Mouse (Mus musculus): ENCODE measurements at regions not wholly inside any gene's neighbourhood (a gene's known extent, or its start where the extent isn't known, plus 50 kb on each side); places are given as distances from the start of the nearest gene placed in this dataset.

GRCm38 (mm10) chr10:43709278-43710033, 131.4 kb downstream of the Cd24a start:
- Histone ChIP-seq H3K4me1 (ENCODE audit: insufficient read depth, low read depth, low read length) (peaks cover 7% of the 10 kb centered on the region; the same call in 1 of the 2 replicates), H3K27me3 (ENCODE audit: insufficient read depth, low read length) (no peaks in the 10 kb centered on the region), H3K36me3 (replicated peaks) (no peaks in the 10 kb centered on the region), H3K9me3 (replicated peaks) (no peaks in the 10 kb centered on the region), H3K4me3 (ENCODE audit: low read depth, low read length) (no peak overlapping the region)
- no peak for DNase-seq (ENCODE audit: low spot score)
- ATAC-seq (ENCODE audit: extremely low read depth, insufficient number of reproducible peaks, low FRiP score, poor library complexity, severe bottlenecking) = no peak
- TF ChIP-seq GATA2 (IDR thresholded peaks at IDR 0.05; ENCODE audit: borderline replicate concordance, low read depth, low read length) (no peak), GATA1 (IDR thresholded peaks at IDR 0.05; ENCODE audit: borderline replicate concordance, low read length) (no peak), CTCF (IDR thresholded peaks at IDR 0.05; ENCODE audit: low read depth, low read length) (no peak), TAL1 (conservative IDR thresholded peaks at IDR 0.05; ENCODE audit: low read depth, low read length) (no peak), POLR2AphosphoS5 (IDR thresholded peaks at IDR 0.05; ENCODE audit: insufficient replicate concordance, low read depth, low read length) (no peak)

DNA sequence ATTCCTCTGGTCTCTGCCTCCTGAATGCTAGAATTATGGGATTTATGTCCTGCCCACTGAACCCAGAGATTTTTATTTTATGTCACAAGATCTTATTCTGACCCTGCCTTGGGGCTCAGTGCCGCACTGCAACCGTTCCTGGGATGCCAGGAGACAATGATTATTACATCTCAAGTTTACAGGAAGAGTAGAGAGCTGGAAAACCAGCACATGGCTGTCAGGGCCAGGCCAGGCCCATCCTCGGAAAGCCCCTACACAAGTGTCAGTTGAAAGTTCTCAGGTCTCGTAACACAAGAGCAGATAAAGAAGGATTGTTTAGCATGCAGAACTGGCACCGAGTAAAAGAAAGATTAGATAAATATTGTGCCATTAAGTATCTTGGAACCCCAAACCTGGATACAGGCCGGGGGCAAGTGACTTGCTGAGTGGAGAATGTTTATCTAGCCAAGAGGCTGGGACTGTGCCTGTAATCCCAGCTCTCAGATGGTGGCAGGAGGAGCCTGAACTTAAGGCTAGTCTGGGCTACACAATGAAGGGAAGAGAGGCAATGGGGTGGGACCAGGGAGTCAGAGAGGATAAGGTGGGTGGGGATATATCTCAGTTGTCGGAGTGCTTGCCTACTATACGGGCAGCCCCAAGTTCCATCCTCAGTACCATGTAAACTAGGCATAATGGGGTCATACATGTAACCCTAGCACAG, 132.3 kb downstream of the Cd24a start:
- Histone ChIP-seq H3K36me3 (replicated peaks) (no peaks in the 10 kb centered on the region), H3K27me3 (ENCODE audit: insufficient read depth, low read length) (no peaks in the 10 kb centered on the region), H3K4me1 (ENCODE audit: insufficient read depth, low read depth, low read length) (peaks cover 7% of the 10 kb centered on the region; the same call in 1 of the 2 replicates), H3K4me3 (ENCODE audit: low read depth, low read length) (no peak overlapping the region), H3K9me3 (replicated peaks) (no peaks in the 10 kb centered on the region)
- DNase-seq (ENCODE audit: low spot score) (no peak), ATAC-seq (ENCODE audit: extremely low read depth, insufficient number of reproducible peaks, low FRiP score, poor library complexity, severe bottlenecking) (no peak)
- TF ChIP-seq CTCF (IDR thresholded peaks at IDR 0.05; ENCODE audit: low read depth, low read length) (no peak), POLR2AphosphoS5 (IDR thresholded peaks at IDR 0.05; ENCODE audit: insufficient replicate concordance, low read depth, low read length) (no peak), TAL1 (conservative IDR thresholded peaks at IDR 0.05; ENCODE audit: low read depth, low read length) (no peak), GATA1 (IDR thresholded peaks at IDR 0.05; ENCODE audit: borderline replicate concordance, low read length) (no peak)

DNA sequence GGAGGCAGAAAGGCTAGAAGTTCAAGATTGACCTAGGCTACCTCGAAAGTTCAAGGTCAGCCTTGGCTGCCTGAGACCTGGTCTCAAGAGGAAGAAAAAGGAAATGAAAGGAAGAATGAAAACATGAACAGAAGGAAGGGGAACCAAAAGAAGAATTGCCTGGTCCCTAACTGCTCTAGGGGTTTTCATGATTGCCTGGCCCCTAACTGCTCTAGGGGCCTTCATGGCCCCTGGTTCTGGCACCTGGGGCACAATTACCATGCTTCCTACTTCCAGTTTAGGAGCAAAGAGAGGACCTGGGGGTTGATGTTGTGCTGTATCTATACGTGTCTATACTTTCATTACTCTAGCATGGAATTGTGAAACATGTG, 132.8 kb downstream of the Cd24a start:
- H3K9me3 ChIP-seq (replicated peaks) = no peaks in the 10 kb centered on the region
- no peak for TF ChIP-seq TAL1 (conservative IDR thresholded peaks at IDR 0.05; ENCODE audit: low read depth, low read length)
- TF ChIP-seq GATA2 (IDR thresholded peaks at IDR 0.05; ENCODE audit: borderline replicate concordance, low read depth, low read length) = no peak
- no peak for TF ChIP-seq POLR2AphosphoS5 (IDR thresholded peaks at IDR 0.05; ENCODE audit: insufficient replicate concordance, low read depth, low read length)
- no peak for ATAC-seq (ENCODE audit: extremely low read depth, insufficient number of reproducible peaks, low FRiP score, poor library complexity, severe bottlenecking)
- H3K27me3 ChIP-seq (ENCODE audit: insufficient read depth, low read length) = no peaks in the 10 kb centered on the region
- no peak overlapping the region for H3K4me3 ChIP-seq (ENCODE audit: low read depth, low read length)
- H3K36me3 ChIP-seq (replicated peaks) = no peaks in the 10 kb centered on the region
- H3K4me1 ChIP-seq (ENCODE audit: insufficient read depth, low read depth, low read length) = peaks cover 7% of the 10 kb centered on the region; the same call in 1 of the 2 replicates
- no peak for DNase-seq (ENCODE audit: low spot score)

DNA sequence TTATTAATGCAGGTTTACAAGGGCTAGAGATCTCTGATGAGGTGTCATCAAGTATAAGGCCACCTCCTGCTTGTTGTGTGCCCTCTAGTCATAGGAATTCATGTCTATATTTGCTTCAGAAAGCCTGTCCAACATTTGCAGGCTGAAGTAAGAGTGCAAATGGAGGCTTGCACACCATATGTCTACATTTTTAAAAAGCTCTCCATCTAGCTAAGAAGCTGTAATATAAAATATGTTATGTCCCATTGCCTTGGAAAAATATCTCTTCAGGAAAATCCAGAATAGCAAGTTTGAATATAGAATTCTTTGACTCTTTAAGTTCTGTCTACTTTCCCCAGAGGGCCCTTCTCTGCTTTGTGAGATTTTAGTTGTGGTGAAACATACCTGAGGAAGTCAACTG, 134.6 kb downstream of the Cd24a start:
- Histone ChIP-seq H3K36me3 (replicated peaks) (no peaks in the 10 kb centered on the region), H3K9me3 (replicated peaks) (no peaks in the 10 kb centered on the region), H3K4me3 (ENCODE audit: low read depth, low read length) (no peak overlapping the region), H3K4me1 (ENCODE audit: insufficient read depth, low read depth, low read length) (peaks cover 6% of the 10 kb centered on the region; the same call in 1 of the 2 replicates), H3K27me3 (ENCODE audit: insufficient read depth, low read length) (no peaks in the 10 kb centered on the region)
- no peak for TF ChIP-seq TAL1 (conservative IDR thresholded peaks at IDR 0.05; ENCODE audit: low read depth, low read length)
- TF ChIP-seq CTCF (IDR thresholded peaks at IDR 0.05; ENCODE audit: low read depth, low read length) = no peak
- no peak for TF ChIP-seq GATA1 (IDR thresholded peaks at IDR 0.05; ENCODE audit: borderline replicate concordance, low read length)
- no peak for TF ChIP-seq POLR2AphosphoS5 (IDR thresholded peaks at IDR 0.05; ENCODE audit: insufficient replicate concordance, low read depth, low read length)
- TF ChIP-seq GATA2 (IDR thresholded peaks at IDR 0.05; ENCODE audit: borderline replicate concordance, low read depth, low read length) = no peak
- ATAC-seq (ENCODE audit: extremely low read depth, insufficient number of reproducible peaks, low FRiP score, poor library complexity, severe bottlenecking) (no peak), DNase-seq (ENCODE audit: low spot score) (no peak)

DNA sequence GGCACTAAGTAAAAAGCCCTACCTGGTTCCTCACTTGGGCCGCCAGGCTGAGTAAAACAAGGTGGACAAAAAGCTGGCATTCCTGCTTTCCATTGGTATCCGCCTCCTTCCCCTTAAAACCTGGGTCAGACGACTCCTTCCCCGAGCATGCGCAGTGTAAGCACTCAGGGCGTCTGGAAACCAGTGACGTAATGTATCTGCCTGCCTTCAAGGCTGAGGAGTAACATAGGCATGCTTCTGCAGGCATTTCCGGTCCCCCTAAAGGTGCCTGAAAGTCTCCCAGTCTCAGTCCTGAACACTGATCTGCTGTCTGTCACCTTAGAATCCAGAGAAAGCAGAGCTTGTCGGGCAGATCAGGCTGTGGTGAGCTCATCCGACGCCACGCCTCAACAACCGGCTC, 140.7 kb downstream of the Cd24a start:
- peaks cover 2% of the 10 kb centered on the region; the same call in 1 of the 2 replicates for H3K27me3 ChIP-seq (ENCODE audit: insufficient read depth, low read length)
- no peak for ATAC-seq (ENCODE audit: extremely low read depth, insufficient number of reproducible peaks, low FRiP score, poor library complexity, severe bottlenecking)
- H3K9me3 ChIP-seq (replicated peaks) = no peaks in the 10 kb centered on the region
- no peaks in the 10 kb centered on the region for H3K36me3 ChIP-seq (replicated peaks)
- DNase-seq (ENCODE audit: low spot score) = no peak
- no peaks in the 10 kb centered on the region for H3K4me1 ChIP-seq (ENCODE audit: insufficient read depth, low read depth, low read length)
- no peak for TF ChIP-seq CTCF (IDR thresholded peaks at IDR 0.05; ENCODE audit: low read depth, low read length)
- TF ChIP-seq GATA2 (IDR thresholded peaks at IDR 0.05; ENCODE audit: borderline replicate concordance, low read depth, low read length) = no peak
- TF ChIP-seq GATA1 (IDR thresholded peaks at IDR 0.05; ENCODE audit: borderline replicate concordance, low read length) = no peak
- TF ChIP-seq POLR2AphosphoS5 (IDR thresholded peaks at IDR 0.05; ENCODE audit: insufficient replicate concordance, low read depth, low read length) = no peak
- no peak for TF ChIP-seq TAL1 (conservative IDR thresholded peaks at IDR 0.05; ENCODE audit: low read depth, low read length)
- no peak overlapping the region for H3K4me3 ChIP-seq (ENCODE audit: low read depth, low read length)

GRCm38 (mm10) chr10:43721356-43721755, 143.3 kb downstream of the Cd24a start:
- TF ChIP-seq GATA1 (IDR thresholded peaks at IDR 0.05; ENCODE audit: borderline replicate concordance, low read length) = no peak
- no peak for TF ChIP-seq POLR2AphosphoS5 (IDR thresholded peaks at IDR 0.05; ENCODE audit: insufficient replicate concordance, low read depth, low read length)
- no peak for ATAC-seq (ENCODE audit: extremely low read depth, insufficient number of reproducible peaks, low FRiP score, poor library complexity, severe bottlenecking)

More at GRCm38 (mm10) chr10:43721356-43721755, 143.3 kb downstream of the Cd24a start:
- Histone ChIP-seq H3K36me3 (replicated peaks) (no peaks in the 10 kb centered on the region), H3K27me3 (ENCODE audit: insufficient read depth, low read length) (peaks cover 2% of the 10 kb centered on the region; the same call in 1 of the 2 replicates), H3K4me3 (ENCODE audit: low read depth, low read length) (no peak overlapping the region), H3K9me3 (replicated peaks) (no peaks in the 10 kb centered on the region), H3K4me1 (ENCODE audit: insufficient read depth, low read depth, low read length) (no peaks in the 10 kb centered on the region)
- DNase-seq (ENCODE audit: low spot score) = no peak
